Mouse (Mus musculus) kidney, adult 18-20 months (tissue): ENCODE results near the gene Pdf.
A peak's percentile ranks its signal among the peaks of the same experiment; 100 is the strongest.
"Not testable (repeated sequence)": the region's sequence is repeated elsewhere in the genome, so short reads cannot be mapped to it uniquely, and the experiment has no call there.

Experiments
- DNase-seq: peaks from one replicate; pipeline ENCODE4 v3.0.0; 2021

The Pdf gene

GRCm38 (mm10) chr8:107035641-107036040 is 12.8 kb downstream of the Pdf start:
- no peak for DNase-seq

- not testable (repeated sequence) for DNase-seq
These were observed 14.8 kb downstream of the Pdf start for GRCm38 (mm10) chr8:107033609-107034008.

- DNase-seq = no peak
These were observed 16.8 kb downstream of the Pdf start for GRCm38 (mm10) chr8:107031577-107032090.

GRCm38 (mm10) chr8:107030650-107031576 is 17.5 kb downstream of the Pdf start, which contains the start of gene Vps4a:
Gene Vps4a, plus strand, starts transcription at chr8:107031222.
- peak; percentile 99 for DNase-seq

GRCm38 (mm10) chr8:107030058-107030457 is 18.4 kb downstream of the Pdf start:
- DNase-seq = no peak

- DNase-seq = no peak
These were observed 19.1 kb downstream of the Pdf start for GRCm38 (mm10) chr8:107029310-107029709.

GRCm38 (mm10) chr8:107023479-107023878 is 24.9 kb downstream of the Pdf start:
- DNase-seq = no peak

- no peak for DNase-seq
These were observed 33.5 kb downstream of the Pdf start for GRCm38 (mm10) chr8:107014915-107015314.

GRCm38 (mm10) chr8:107012666-107013065 is 35.7 kb downstream of the Pdf start:
- no peak for DNase-seq

- no peak for DNase-seq
These were observed 40.6 kb downstream of the Pdf start for GRCm38 (mm10) chr8:107007795-107008194.

GRCm38 (mm10) chr8:107002532-107002931 is 45.9 kb downstream of the Pdf start:
- peak; percentile 91 for DNase-seq

- DNase-seq = no peak
These were observed 49.3 kb downstream of the Pdf start for GRCm38 (mm10) chr8:106999068-106999467.

GRCm38 (mm10) chr8:106997416-106997815 is 51.0 kb downstream of the Pdf start:
- DNase-seq = no peak

GRCm38 (mm10) chr8:106996339-106996738 is 52.1 kb downstream of the Pdf start:
- not testable (repeated sequence) for DNase-seq
